Mouse (Mus musculus) gonadal fat pad, adult 2 months (tissue): ENCODE measurements around the gene Bcl10. TPM values are rescaled to one million over a fixed set of nuclear protein-coding genes. Genes with fewer than 3 reads are reported as not detected.
"Not testable (repeated sequence)": the region's sequence is repeated elsewhere in the genome, so short reads cannot be mapped to it uniquely, and the experiment has no call there.

Source experiments
- DNase-seq: peaks from one replicate; pipeline ENCODE4 v3.0.0-alpha.2; 2012; ENCODE audit warnings: low read depth
- polyA plus RNA-seq: library from polyadenylated mRNA; depleted of rRNA; stranded (reverse); fragments of >200 nt; gene quantifications from 2 replicates; pipeline ENCODE4 v1.2.3, GENCODE M21; 2012; rRNA removed

The Bcl10 gene
- 11.7 and 14.2 TPM in 2 replicates for polyA plus RNA-seq

DNA sequence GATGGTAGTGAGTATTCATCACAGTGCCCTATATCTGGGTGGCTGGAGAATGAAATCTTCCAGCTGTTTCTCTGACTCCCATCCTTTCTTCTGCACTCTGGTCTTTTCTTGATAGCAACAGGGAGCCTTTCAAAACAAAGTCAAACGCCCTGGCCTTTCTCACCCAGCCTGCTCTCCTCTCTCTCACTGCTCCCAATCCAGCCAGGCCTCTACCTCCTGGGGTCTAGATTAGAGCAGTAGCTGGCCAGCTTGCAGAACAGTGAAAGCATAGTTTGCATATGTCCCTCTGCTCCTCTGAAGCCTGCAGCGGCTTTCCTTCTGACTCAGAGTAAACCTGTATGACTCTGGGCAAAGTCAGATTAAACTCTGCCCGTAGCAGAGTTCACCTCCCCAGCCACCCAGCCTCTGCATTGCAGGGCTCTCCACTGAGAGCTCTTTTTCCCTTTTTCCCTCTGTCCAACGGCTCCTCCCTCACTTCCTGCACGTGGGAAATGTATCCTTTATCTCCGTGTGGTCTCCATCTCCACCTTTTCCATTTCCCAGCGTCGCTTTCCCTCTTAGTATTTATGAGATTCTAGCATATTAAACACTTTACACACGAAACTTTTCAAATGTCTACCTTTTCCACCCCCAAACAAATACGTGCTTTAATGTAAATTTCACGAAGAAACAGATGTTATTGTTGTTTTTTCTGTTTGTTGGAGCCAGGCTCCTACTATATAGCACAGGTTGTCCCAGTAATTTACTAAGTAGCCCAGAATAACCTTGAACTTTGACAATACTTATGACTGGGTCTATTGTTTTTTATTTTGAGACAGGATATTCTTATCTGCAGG lies at the start of gene Bcl10:
Bcl10 (plus strand) TSS at position 786 of the 836 bp plus-strand sequence.
- no peak for DNase-seq

DNA sequence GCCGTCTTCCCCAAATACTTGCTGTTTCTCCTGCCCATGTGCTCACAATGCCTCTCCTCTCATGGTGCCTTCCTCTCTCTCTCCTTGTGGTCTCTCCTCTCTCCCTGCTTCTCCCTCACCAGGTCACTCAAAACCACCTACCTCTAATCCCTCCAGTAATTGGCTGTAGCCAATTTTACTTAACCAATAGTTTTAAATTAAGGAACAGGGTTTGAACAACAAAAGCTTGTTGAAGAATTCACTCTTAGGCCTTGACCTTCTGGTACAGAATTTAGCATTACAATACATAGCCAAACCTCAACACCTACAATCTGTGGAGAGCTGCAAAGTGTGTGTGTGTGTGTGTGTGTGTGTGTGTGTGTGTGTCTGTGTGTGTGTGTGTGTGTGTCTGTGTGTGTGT lies 49.3 kb upstream of the Bcl10 start:
- DNase-seq: no peak

- no peak for DNase-seq
Measured at GRCm38 (mm10) chr3:145874126-145874525, 48.5 kb upstream of the Bcl10 start.

DNA sequence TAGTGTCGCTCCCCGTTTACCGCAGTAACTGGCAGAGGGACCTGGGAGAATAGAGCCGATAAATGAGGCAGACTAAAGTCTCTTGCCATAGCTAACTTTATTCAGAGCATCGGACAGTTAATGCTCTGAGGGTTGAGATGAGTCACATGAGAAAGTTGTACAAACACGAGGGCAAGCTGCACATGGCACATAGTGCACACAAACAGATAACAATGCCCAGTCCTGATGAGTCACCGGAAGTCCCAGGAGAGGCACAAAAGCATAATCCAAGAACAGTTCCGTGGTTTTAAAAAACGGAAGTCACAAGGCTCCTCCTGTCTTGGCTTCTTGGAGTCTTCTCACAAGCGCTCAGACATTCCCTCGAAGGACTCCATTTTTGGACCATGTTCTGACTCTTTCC lies 46.5 kb upstream of the Bcl10 start:
- no peak for DNase-seq

DNA sequence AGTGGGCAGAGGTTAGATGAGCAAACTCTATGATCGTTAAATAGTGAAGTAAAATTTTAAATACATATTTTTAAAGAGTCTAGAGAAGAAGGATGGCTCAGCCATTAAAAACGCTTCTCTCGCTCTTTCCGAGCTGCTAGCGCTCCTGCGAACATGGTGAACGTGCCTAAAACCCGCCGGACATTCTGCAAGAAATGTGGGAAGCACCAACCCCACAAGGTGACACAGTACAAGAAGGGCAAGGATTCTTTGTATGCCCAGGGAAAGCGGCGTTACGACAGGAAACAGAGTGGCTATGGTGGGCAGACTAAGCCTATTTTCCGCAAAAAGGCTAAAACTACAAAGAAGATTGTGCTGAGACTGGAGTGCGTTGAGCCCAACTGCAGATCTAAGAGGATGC lies 43.7 kb upstream of the Bcl10 start:
- not testable (repeated sequence) for DNase-seq

DNA sequence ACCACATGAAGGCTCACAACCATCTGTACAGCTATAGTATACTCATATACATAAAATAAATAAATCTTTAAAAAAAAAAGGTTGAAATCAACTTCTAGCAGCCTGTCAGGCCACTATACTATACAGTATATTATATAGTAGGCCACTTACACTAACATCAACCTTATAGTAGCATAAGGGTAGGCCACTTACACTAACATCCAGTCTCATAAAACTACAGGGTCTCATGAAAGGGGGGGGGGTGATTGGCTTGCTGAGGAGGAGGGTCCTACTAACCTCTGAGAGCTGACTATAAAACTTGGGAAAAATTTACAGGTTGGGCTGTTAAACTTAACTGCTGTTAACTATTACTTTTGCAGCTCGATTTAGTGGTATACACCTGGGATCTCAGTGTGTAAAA lies 42.3 kb upstream of the Bcl10 start:
- DNase-seq: no peak

DNA sequence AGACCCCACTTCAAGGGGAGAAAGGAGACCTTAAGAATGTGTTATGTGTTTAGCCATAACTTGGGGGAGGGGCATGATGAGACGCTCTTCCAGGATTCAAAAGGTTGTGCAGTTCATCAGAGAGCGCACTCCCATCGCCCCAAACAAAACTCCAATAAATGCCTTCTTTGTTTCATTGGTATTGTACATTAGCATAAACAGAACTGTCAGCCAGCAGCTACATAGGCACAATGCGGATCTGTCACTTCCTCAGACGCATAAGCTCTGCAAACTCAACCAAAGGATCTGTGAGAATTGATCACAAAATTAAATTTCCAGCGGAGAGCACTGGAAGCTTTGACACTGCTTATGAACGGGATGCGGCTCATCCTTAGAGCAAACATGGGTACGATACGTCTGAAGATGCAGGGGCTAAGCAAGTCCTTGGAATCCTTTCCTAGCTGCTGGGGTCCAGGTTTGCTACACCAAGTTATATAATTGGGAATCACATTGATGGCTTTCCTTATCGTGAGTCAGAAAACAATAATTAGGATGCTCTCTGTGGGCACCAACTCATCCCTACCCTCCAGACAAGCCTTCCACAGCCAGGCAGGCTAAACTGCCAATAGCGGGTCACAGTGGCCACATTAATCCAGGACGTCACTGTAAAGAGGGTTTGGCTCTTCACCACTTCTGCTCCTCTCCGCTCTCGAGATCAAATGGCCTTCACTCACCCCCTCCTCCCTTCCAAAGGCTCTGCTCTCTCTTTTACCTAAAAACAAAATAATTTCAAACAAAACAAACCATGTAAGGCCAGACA lies 40.3 kb upstream of the Bcl10 start:
- no peak for DNase-seq

DNA sequence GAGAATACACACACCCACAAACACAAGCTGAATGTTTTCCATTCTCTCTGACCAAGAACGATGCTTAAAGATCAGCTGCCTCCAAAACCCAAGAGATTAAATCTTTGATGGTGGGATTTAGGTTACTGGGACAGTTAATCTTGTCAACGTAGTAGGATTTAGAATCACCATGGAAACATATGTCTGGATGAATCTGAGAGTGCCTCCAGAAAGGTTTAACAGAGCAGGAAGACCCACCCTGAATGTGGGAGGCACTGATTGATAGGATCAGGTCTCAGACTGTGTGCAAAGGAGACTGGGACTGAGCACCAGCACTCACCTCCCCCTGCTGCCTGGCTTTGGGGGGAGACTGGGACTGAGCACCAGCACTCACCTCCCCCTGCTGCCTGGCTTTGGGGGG lies 39.4 kb upstream of the Bcl10 start:
- DNase-seq: no peak

DNA sequence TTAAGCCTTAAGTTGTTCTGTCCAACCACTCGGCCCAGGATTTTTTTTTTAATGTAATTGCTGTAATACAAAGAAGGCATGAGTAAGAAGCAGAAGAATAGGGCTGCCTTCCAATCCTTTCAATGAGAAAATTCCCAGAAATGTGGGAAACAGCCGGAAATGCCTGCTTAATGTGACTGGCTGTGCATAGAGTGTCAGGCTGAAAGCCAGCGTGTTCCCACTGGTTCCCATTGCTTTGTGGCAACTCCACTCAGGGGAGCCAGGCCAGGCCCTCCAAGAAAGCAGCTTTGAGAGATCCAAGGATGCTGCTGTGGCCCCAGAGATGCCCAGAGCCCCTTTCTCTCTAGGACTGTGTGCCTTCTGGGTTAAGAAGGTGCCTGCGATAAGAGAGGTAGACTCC lies 37.2 kb upstream of the Bcl10 start:
- DNase-seq: no peak

DNA sequence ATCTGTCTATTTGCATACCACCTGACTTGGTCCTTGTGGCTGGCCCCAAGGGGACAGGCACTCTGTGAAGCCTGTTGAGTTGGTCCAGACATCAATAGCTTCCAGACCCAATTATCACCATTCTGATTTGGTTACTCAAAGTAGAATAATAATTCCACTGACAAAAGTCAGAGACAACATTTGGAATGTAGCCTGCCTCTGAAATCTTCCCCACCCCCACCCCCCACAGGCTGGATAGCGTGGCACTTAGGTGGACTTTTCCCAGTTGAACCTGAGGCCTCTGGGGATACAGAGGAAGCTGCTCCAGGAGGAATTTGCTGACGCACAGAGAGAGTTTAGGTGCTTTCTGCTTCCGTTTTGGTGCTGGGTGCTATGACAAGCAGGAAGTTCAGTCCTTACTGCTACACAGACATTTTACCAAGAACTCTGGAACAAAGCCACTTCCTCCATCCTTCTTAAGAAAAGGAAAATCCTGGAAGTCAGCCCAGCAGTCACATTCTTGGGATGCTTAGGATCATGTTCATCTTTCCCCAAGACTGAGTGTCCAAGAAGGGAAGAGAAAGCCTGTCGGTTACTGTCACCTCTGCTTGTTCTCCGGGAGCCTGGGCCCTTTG lies 36.6 kb upstream of the Bcl10 start:
- DNase-seq: no peak

DNA sequence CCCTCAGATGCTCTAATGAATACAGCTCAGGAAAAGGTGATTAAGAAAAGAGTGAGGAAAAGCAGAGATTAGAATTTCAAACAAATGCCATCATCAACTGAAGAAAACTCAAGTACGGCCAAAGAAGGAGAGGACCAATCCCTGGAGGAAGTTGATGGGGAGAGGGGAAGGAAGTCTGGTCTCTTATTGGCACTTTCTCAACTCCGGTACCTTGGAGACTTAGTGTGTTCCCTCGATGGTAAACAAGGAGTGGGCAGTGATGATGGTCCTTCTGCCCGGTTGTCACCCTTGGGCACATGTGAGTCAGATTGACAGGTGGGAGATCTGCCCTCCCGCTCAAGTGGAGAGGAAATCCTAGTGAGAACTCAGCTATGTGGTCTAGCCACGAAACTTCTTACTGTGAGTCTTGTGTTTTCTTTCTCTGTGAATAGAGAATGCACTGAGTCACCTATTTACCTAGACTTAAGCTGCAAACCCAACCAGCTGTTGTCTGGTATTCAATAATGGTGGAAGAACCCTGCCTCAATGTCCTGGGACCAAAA lies 35.1 kb upstream of the Bcl10 start:
- no peak for DNase-seq

- no peak for DNase-seq
Measured at GRCm38 (mm10) chr3:145890346-145891132, 32.1 kb upstream of the Bcl10 start.

- no peak for DNase-seq
Measured at GRCm38 (mm10) chr3:145892451-145892850, 30.2 kb upstream of the Bcl10 start.

DNA sequence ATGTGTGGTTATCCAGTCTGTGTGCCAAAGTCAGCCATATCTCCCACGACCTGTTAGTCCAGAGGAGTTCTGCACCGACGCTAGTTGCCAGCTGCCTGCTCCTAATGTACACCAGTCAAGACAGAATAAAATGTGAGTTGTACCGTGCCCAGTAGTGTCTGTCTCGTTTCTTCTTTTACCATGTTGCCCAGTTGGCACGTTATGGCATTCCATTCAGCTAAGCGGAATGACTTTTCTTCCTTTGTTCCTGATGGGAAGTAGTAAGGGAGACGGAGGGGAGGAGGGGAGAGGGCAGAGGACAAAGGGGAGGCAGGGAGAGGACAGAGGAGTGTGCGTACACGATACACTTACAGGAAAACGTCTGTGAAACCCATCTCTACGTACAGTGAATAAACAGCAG lies 28.5 kb upstream of the Bcl10 start:
- no peak for DNase-seq

- DNase-seq: no peak
Measured at GRCm38 (mm10) chr3:145897749-145898148, 24.9 kb upstream of the Bcl10 start.

DNA sequence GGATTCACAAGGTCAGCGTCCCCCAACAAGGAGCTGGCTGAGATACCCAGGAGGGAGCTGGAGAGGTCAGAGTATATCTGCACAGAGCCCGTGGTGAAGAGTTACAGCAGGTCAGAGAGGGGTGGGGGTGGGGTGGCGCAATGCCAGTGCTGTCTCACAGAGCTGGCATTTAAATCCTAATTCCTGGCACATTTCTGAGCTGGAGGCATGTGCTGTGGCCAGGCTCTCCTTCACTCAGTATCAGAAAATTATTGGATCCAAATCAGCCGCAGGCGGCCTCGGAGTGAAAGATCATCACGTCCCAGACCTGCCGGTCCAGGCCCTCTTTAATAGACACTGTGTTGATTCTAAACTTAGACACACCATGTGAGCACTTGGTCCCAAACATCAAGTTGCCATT lies 22.8 kb upstream of the Bcl10 start:
- no peak for DNase-seq

DNA sequence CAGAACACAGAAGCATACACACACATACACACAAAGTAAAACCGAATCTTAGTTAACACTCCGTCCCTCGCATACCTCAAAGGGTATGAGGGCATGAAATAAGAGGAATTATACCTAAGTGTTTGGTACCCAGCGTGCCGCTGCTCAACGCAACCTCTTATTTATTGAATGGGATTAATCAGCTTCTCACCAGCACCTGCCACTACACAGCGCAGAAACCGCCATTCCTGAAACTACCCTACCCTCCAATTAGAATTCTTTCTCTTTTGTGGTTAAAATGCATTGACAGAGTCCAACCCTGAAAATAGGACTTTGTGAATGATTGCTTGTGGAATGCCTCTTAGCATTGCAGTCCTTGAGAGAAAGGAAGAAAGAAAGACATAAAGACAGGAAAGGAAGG lies 19.1 kb upstream of the Bcl10 start:
- no peak for DNase-seq

GRCm38 (mm10) chr3:145904850-145905776 lies 17.5 kb upstream of the Bcl10 start:
- no peak for DNase-seq

DNA sequence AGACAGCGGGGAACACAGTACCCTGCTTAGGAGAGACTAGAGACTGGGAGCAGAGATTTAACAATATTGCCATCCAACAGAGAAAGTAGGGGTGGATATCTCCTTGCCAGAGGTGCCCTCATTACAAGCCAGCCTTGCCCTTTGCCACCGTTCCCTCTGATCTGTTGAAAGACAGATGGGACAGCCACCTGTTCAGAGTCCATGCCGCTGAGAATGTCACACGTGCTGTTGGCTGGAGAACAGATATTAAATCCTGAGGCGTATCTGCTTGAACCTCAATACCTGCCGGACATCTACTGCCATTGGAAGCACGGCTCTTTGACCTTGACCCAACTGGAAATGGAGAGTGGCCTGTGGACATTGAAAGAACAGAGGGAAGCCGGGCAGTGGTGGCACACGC lies 16.0 kb upstream of the Bcl10 start:
- no peak for DNase-seq

DNA sequence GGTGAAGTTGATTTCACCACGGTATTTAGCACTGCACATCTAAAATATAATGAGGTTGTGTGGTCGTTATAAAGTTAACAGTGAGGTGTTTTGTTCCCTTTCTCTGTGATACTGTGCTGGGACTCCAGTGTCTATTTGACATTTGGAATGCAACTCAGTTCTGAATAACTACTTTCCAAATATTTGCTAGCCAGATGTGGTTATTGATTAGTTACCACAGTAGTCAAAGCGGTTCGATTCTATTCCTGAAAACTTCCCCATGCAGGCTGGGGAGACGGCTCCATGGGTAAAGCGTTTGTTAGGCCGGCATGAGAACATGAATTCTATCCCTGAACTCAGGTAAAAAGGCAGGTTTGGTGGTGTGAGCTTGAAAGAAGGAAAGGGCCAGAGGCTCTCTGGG lies 10.1 kb upstream of the Bcl10 start:
- DNase-seq: no peak
